Mouse (Mus musculus) kidney, postnatal 36 days (tissue): ENCODE results near the gene Sap30l.
"Not testable (repeated sequence)": the region's sequence is repeated elsewhere in the genome, so short reads cannot be mapped to it uniquely, and the experiment has no call there.

Experiments used
- DNase-seq, 2 experiments: peaks; one replicate each; pipeline ENCODE4 v3.0.0; 2021 to 2022; ENCODE audit warnings: mixed read lengths in 2 of 2

The Sap30l gene

GRCm38 (mm10) chr11:57800266-57800951 lies 1.0 kb upstream of the Sap30l start:
- DNase-seq: peak; percentile 42 to 63

- peak; percentile 37 to 74 for DNase-seq
Observed at GRCm38 (mm10) chr11:57801766-57802510, 501 bp downstream of the Sap30l start.

- DNase-seq: peak; percentile 23 to 44
Observed at GRCm38 (mm10) chr11:57802511-57802870, 1.1 kb downstream of the Sap30l start.

- DNase-seq: no peak
Observed at GRCm38 (mm10) chr11:57805047-57805446, 3.6 kb downstream of the Sap30l start.

DNA sequence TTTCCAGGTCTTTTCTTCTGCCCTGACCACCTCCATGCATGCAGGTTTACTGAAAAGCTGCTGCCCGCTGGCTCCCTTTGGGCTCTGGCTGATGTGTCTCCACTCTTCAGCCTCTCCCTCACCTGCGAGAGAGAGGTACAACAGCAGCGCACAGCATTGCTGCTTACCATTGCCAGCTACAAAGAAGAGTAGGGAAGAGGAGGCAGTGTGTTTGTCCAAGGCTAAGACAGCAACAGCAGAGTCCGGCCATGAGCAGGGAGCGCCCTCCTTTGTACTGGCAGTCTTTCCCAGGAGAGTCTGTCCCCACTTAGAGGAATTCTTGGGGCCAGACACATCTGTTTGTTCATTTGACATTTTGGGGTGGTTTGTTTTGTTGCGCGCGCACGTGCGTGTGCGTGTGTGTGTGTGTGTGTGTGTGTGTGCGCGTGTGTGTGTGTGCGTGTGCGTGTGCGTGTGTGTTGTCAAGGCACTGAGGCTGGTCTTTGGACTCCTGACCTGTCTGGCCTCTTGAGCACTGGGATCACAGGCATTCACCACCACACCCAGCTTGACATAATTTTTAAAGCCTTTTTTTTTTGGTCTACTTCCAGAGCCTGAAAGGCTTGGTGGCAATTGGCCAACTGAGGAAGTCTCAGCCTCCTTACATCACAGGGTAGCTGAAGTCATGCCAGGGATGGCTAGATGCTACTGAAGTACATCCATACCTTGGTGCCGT lies 7.7 kb downstream of the Sap30l start:
- no peak for DNase-seq

- DNase-seq: no peak
Observed at GRCm38 (mm10) chr11:57809732-57810098, 8.3 kb downstream of the Sap30l start.

- no peak for DNase-seq
Observed at GRCm38 (mm10) chr11:57811006-57811405, 9.6 kb downstream of the Sap30l start.

GRCm38 (mm10) chr11:57812212-57812611 lies 10.8 kb downstream of the Sap30l start:
- DNase-seq: no peak

DNA sequence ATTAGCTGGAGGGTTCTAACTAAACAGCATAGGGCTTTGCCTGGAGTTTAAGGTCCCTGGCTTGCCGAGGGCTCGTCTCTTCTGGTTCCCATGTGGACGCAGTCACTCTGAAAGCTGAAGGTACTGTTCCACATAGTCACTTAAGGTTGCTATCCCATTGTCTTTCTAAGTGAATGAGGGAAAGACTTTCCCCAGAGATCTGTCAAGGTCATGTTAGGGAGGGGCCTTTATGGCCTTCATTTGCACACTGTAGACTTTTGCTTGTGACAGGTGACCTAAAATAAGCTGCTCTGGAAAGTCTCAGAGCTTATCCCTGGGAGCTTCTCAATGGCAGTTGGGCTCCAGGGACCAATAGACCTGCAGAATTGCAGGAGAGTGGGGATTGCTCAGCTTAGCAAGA lies 12.2 kb downstream of the Sap30l start:
- no peak for DNase-seq

- no peak for DNase-seq
Observed at GRCm38 (mm10) chr11:57818189-57818588, 16.8 kb downstream of the Sap30l start.

GRCm38 (mm10) chr11:57819999-57820581 lies 18.7 kb downstream of the Sap30l start:
- peak; percentile 58 to 93 for DNase-seq

DNA sequence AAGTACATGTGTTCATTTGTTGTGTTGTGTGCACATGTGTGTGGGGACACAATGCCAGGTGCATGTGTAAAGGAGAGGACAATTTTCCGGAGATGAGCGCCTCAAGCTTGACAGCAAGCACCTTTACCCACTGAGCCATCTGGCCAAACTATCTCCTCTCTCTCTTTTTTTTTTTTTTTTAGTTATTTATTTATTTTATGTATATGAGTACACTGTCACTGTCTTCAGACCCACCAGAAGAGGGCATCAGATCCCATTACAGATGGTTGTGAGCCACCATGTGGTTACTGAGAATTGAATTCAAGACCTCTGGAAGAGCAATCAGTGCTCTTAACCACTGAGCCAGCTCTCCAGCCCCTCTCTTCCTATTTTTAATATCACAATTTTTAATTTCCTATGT lies 21.7 kb downstream of the Sap30l start:
- not testable (repeated sequence) for DNase-seq

GRCm38 (mm10) chr11:57823714-57824113 lies 22.3 kb downstream of the Sap30l start:
- DNase-seq: no peak

DNA sequence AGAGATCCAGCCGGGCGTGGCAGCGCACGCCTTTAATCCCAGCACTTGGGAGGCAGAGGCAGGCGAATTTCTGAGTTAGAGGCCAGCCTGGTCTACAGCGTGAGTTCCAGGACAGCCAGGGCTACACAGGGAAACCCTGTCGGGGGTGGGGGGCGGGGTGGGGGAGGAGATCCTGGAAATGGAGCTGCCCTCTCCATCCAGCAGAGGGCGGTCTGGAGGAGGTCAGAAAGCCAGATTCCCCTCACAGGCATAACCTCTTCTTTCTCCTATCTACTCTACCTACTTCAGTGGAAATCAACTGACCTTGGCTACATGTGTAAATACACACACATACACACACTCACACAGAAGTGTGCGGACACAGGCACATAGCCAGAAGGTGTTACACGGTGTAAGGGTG lies 23.8 kb downstream of the Sap30l start:
- not testable (repeated sequence) for DNase-seq

GRCm38 (mm10) chr11:57827048-57827914 lies 25.8 kb downstream of the Sap30l start:
- DNase-seq: no peak

DNA sequence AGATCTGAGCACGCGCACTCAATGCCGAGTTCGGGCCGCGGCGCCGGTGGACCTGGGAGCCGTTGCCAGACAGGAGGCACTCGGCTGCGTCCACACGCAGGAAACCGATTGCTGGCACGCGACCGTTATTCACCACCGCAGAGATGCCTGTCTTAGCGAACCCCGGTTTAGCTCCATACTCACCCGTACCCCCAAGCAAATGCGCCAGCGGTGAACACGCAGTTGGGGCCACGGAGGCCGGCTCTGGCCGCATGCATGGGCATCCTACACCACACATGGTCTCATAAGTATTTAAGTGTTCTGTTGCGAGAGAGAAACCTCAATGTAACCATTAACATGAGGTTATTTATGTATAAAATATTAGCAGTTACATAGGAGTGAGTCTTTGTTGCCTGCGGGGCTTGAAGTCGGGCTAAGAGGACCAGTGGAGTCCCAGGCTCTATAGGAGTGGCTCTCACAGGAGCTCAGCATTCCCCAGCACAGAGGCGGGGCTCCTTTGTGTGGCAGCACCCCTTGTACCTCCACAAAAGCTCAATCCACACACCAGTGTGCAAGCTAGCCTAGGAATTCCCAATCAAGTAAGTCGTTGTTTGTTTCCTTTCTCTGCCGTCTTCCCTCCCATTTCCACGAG lies 26.6 kb downstream of the Sap30l start:
- DNase-seq: peak in 1 of 2 experiments; percentile 46

GRCm38 (mm10) chr11:57828955-57829870 lies 27.8 kb downstream of the Sap30l start:
- DNase-seq: no peak

DNA sequence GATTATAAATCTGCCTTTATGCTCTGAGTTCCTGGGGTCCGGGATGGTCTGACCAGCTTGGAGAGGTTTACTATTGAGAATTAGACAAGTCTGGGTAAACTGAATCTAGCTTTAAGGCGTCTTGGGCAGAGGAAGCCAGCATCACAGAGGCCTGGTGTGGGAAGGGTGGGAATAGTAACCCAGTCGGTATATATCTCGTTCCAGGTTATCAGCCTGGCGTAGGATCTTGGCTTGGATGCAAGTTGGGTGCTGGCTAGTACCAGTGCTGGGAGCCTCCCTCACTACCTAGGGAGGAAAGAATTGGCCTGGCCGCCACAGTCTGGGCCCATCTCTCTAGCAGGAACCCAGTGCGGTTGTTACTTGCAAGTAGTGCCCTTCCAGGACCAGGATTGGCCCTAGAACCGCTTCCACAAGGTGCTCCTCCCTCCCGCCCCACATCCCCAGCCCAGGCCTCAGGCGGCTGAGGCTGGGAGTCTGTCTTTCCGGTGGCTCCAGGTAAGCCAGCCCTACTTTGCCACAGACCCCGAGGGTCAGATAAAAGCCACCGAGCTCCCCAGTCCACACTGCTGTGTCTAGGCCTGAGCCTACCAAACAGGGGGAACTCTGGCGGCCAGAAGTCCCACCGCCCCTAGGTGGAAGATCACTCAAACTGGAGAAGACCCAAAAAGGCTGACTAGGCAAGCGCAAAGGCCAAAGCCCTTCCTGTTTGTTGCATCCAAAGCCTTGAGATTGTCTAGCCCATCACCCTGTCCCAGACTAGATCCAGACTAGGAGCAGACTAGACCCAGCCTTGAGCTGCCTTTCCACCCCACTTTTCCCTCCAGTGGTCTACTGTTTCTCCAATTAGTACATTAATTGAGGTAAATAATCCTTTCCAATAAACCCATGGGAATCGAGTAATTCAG lies 28.7 kb downstream of the Sap30l start:
- no peak for DNase-seq

GRCm38 (mm10) chr11:57831281-57831781 lies 29.9 kb downstream of the Sap30l start:
- DNase-seq: no peak
